ENCODE assay signal across 14 mouse cellular contexts in the genomic region with DNA sequence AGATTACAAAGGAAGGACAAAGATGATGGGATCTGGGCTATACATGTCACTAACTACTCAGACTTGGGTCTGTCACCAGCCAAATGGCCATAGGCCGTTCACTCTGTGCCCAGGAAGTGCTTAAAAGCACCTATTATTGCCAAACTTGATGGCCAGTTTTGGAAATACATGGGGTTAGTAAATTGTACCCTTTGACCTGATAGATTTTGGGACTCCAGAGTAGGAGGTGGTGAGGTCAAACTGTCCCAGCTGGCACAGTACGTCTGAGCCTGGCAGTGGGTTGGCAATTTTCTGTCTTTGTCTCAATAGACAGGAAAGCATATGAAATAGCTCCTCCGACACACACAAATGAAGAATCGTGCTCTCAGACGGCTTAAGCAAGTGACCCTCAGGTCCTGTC. TPM values are rescaled to one million over a fixed set of nuclear protein-coding genes. Genes with fewer than 3 reads are reported as not detected.
DNase-seq lines count a peak whose midpoint lies in the region; ATAC-seq lines count a peak whose summit lies in the region.
"Had no signal": no experiment of that assay in that cellular context is flagged by ENCODE, and none has a peak within 500 bp of the region (broad histone marks: within the 10 kb centered on the region; RNA-seq: fewer than 3 reads in every experiment).

No protein-coding gene starts in this region.

- peaks cover 40% of the 10 kb centered on the region for H3K4me1 ChIP-seq in forebrain, embryonic 10.5 days
- peaks cover 5% of the 10 kb centered on the region for H3K4me1 ChIP-seq in forebrain, embryonic 16.5 days (replicated peaks; ENCODE audit: control insufficient read depth, insufficient read depth, low read length)
- peaks cover 31% of the 10 kb centered on the region for H3K4me1 ChIP-seq in kidney, embryonic 16.5 days (ENCODE audit: insufficient read depth, low read length)
- peaks cover 1% of the 10 kb centered on the region; the same call in 1 of the 2 replicates for H3K4me1 ChIP-seq in intestine, embryonic 15.5 days (replicated peaks)
- H3K4me1 ChIP-seq in hindbrain, embryonic 16.5 days (ENCODE audit: control insufficient read depth, insufficient read depth, low read depth, low read length) = peaks cover 3% of the 10 kb centered on the region; the same call in 1 of the 2 replicates

- no peak overlapping the region for H3K9ac ChIP-seq in forebrain, embryonic 16.5 days (replicated peaks; ENCODE audit: low read depth, low read length)
- no peak overlapping the region for H3K9ac ChIP-seq in kidney, embryonic 16.5 days (replicated peaks; ENCODE audit: low read length)
- no peak overlapping the region for H3K9ac ChIP-seq in intestine, embryonic 15.5 days
- H3K9ac ChIP-seq in hindbrain, embryonic 16.5 days (ENCODE audit: low read depth, low read length) = no peak overlapping the region
- H3K9ac ChIP-seq: liver, embryonic 14.5 days; neural tube, embryonic 12.5 days had no signal

- no peak overlapping the region for H3K4me2 ChIP-seq in forebrain, embryonic 16.5 days (ENCODE audit: low read length)
- H3K4me2 ChIP-seq in kidney, embryonic 16.5 days (replicated peaks; ENCODE audit: low read depth, low read length) = no peak overlapping the region
- no peak overlapping the region for H3K4me2 ChIP-seq in intestine, embryonic 15.5 days (replicated peaks)
- H3K4me2 ChIP-seq in hindbrain, embryonic 16.5 days (ENCODE audit: low read length) = no peak overlapping the region
- H3K4me2 ChIP-seq: midbrain, embryonic 11.5 days; neural tube, embryonic 12.5 days had no signal

- H3K27me3 ChIP-seq in forebrain, embryonic 10.5 days (ENCODE audit: poor library complexity, severe bottlenecking) = peaks cover 18% of the 10 kb centered on the region
- no peaks in the 10 kb centered on the region for H3K27me3 ChIP-seq in forebrain, embryonic 16.5 days (replicated peaks; ENCODE audit: control insufficient read depth, insufficient read depth, low read length)
- H3K27me3 ChIP-seq in kidney, embryonic 16.5 days (ENCODE audit: insufficient read depth, low read length) = peaks cover 7% of the 10 kb centered on the region; the same call in 1 of the 2 replicates
- no peaks in the 10 kb centered on the region for H3K27me3 ChIP-seq in intestine, embryonic 15.5 days (replicated peaks)
- no peaks in the 10 kb centered on the region for H3K27me3 ChIP-seq in hindbrain, embryonic 16.5 days (replicated peaks; ENCODE audit: control insufficient read depth, insufficient read depth, low read length)

- WGBS in forebrain, embryonic 10.5 days = 86% methylated on average over 5 of the region's 5 CpGs
- WGBS in forebrain, embryonic 16.5 days = 85% methylated on average over 5 of the region's 5 CpGs
- 70% methylated on average over 5 of the region's 5 CpGs for WGBS in kidney, embryonic 16.5 days
- WGBS in intestine, embryonic 15.5 days = 77% methylated on average over 5 of the region's 5 CpGs
- WGBS in hindbrain, embryonic 16.5 days = 80% methylated on average over 5 of the region's 5 CpGs

- no peak overlapping the region for H3K4me3 ChIP-seq in forebrain, embryonic 10.5 days
- no peak overlapping the region for H3K4me3 ChIP-seq in forebrain, embryonic 16.5 days (replicated peaks; ENCODE audit: low read length)
- H3K4me3 ChIP-seq in kidney, embryonic 16.5 days (ENCODE audit: low read length) = no peak overlapping the region
- no peak overlapping the region for H3K4me3 ChIP-seq in intestine, embryonic 15.5 days (replicated peaks)
- no peak overlapping the region for H3K4me3 ChIP-seq in hindbrain, embryonic 16.5 days (ENCODE audit: low read length)
- H3K4me3 ChIP-seq: left cerebral cortex, adult 2 months; neural tube, embryonic 12.5 days had no signal

- H3K36me3 ChIP-seq in forebrain, embryonic 10.5 days (replicated peaks) = peaks cover 8% of the 10 kb centered on the region; the same call in 1 of the 2 replicates
- no peaks in the 10 kb centered on the region for H3K36me3 ChIP-seq in forebrain, embryonic 16.5 days (ENCODE audit: control insufficient read depth, insufficient read depth)
- peaks cover 5% of the 10 kb centered on the region; the same call in 1 of the 2 replicates for H3K36me3 ChIP-seq in kidney, embryonic 16.5 days (ENCODE audit: insufficient read depth, low read length)
- H3K36me3 ChIP-seq in intestine, embryonic 15.5 days = peaks cover 3% of the 10 kb centered on the region; the same call in 1 of the 2 replicates
- H3K36me3 ChIP-seq in hindbrain, embryonic 16.5 days (ENCODE audit: control insufficient read depth, insufficient read depth, low read length) = no peaks in the 10 kb centered on the region

- H3K27ac ChIP-seq in forebrain, embryonic 10.5 days = peak overlapping the region; percentile 44; the same call in 1 of the 2 replicates
- no peak overlapping the region for H3K27ac ChIP-seq in forebrain, embryonic 16.5 days (ENCODE audit: low read length)
- H3K27ac ChIP-seq in kidney, embryonic 16.5 days (ENCODE audit: low read length) = peak overlapping the region; percentile 76
- 0 out of 2 replicates have a peak overlapping the region, but pooled peaks have one; percentile 27 for H3K27ac ChIP-seq in intestine, embryonic 15.5 days
- H3K27ac ChIP-seq in hindbrain, embryonic 16.5 days (ENCODE audit: low read depth, low read length) = no peak overlapping the region
- H3K27ac ChIP-seq: left cerebral cortex, adult 2 months; liver, embryonic 14.5 days; neural tube, embryonic 12.5 days had no signal

- H3K9me3 ChIP-seq in forebrain, embryonic 10.5 days = no peaks in the 10 kb centered on the region
- no peaks in the 10 kb centered on the region for H3K9me3 ChIP-seq in forebrain, embryonic 16.5 days (ENCODE audit: control insufficient read depth, low read length)
- no peaks in the 10 kb centered on the region for H3K9me3 ChIP-seq in kidney, embryonic 16.5 days (ENCODE audit: low read length)
- H3K9me3 ChIP-seq in intestine, embryonic 15.5 days = no peaks in the 10 kb centered on the region
- H3K9me3 ChIP-seq in hindbrain, embryonic 16.5 days (ENCODE audit: control insufficient read depth, low read length) = no peaks in the 10 kb centered on the region
- H3K9me3 ChIP-seq: neural tube, embryonic 12.5 days had no signal

- no peak for DNase-seq in forebrain, embryonic 10.5 days (ENCODE audit: extremely low spot score, low spot score)
- no peak for DNase-seq in kidney, postnatal 36 days
- DNase-seq in adipocyte (ENCODE audit: low spot score) = peak; percentile 50
- DNase-seq in frontal cortex, postnatal 36 days (ENCODE audit: low spot score in 2 of 2) = no peak
- DNase-seq: cerebellum, postnatal 10 days; right cerebral cortex, adult 18-20 months had no signal

- no peak for ATAC-seq in forebrain, embryonic 16.5 days
- ATAC-seq in kidney, embryonic 16.5 days (ENCODE audit: low FRiP score, low TSS enrichment) = no peak
- no peak for ATAC-seq in intestine, embryonic 15.5 days
- ATAC-seq in hindbrain, embryonic 16.5 days = no peak

RNA-seq across cellular contexts. Expression of a gene that starts 20.8 kb away (rescaled TPM):
- polyA plus RNA-seq in forebrain, embryonic 10.5 days (2016; fragmentation: Nextera tagmentation; extraction: Ambion mirVana) = 9.6 and 10.5 TPM in 2 replicates
- 31.1 and 43.9 TPM in 2 replicates for polyA plus RNA-seq in forebrain, embryonic 16.5 days (2015; fragmentation: Nextera tagmentation; extraction: Ambion mirVana)
- 10.2 and 11.2 TPM in 2 replicates for polyA plus RNA-seq in kidney, embryonic 16.5 days (2015; fragmentation: Nextera tagmentation; extraction: Ambion mirVana)
- 28.3 and 31.1 TPM in 2 replicates for polyA plus RNA-seq in intestine, embryonic 15.5 days (2015; fragmentation: Nextera tagmentation; extraction: Ambion mirVana)
- polyA plus RNA-seq in hindbrain, embryonic 16.5 days (2015; fragmentation: Nextera tagmentation; extraction: Ambion mirVana) = 22.7 and 31.5 TPM in 2 replicates

Comparison
In these comparisons a context has a peak if more than half of its experiments do, and no peak if none do; other contexts are left out.
1. H3K27ac ChIP-seq: peak in forebrain, embryonic 10.5 days (single experiment), kidney, embryonic 16.5 days (single experiment) and intestine, embryonic 15.5 days (single experiment); none in forebrain, embryonic 16.5 days (single experiment) and hindbrain, embryonic 16.5 days (single experiment).